Mouse (Mus musculus): ENCODE data around the gene Inpp5k. TPM values are rescaled to one million over a fixed set of nuclear protein-coding genes. Genes with fewer than 3 reads are reported as not detected.

The Inpp5k gene
- polyA plus RNA-seq, 1 experiment from 2014 or later = 26.0 TPM

- 58% methylated on average over 4 of the region's 4 CpGs for WGBS
- Histone ChIP-seq H3K27me3 (no peaks in the 10 kb centered on the region), H3K36me3 (no peaks in the 10 kb centered on the region), H3K27ac (peak overlapping the region; percentile 77), H3K4me1 (peaks cover 41% of the 10 kb centered on the region), H3K4me2 (no peak overlapping the region), H3K9ac (no peak overlapping the region), H3K9me3 (no peaks in the 10 kb centered on the region), H3K4me3 (no peak overlapping the region)
- no peak for ATAC-seq (ENCODE audit: borderline replicate concordance, extremely low read depth, low FRiP score, low TSS enrichment)
These were observed 18.4 kb downstream of the Inpp5k start for GRCm38 (mm10) chr11:75649155-75649561.

GRCm38 (mm10) chr11:75650311-75650710, 19.5 kb downstream of the Inpp5k start, which contains the start of gene Myo1c:
Gene Myo1c (plus strand): TSS chr11:75650504.
- Histone ChIP-seq H3K36me3 (no peaks in the 10 kb centered on the region), H3K9ac (peak within 1 kb of the TSS; percentile 81), H3K4me3 (peak within 1 kb of the TSS; percentile 77), H3K27me3 (no peaks in the 10 kb centered on the region), H3K4me2 (peak within 1 kb of the TSS; percentile 90), H3K9me3 (no peaks in the 10 kb centered on the region), H3K27ac (peak within 1 kb of the TSS; percentile 98), H3K4me1 (peaks cover 52% of the 10 kb centered on the region)
- no peak for ATAC-seq (ENCODE audit: borderline replicate concordance, extremely low read depth, low FRiP score, low TSS enrichment)
- 69% methylated on average over 7 of the region's 7 CpGs for WGBS

- 40% methylated on average over 13 of the region's 13 CpGs for WGBS
These were observed 20.2 kb downstream of the Inpp5k start for GRCm38 (mm10) chr11:75650958-75651425.

GRCm38 (mm10) chr11:75651426-75652221, 20.8 kb downstream of the Inpp5k start:
- H3K4me1 ChIP-seq = peaks cover 61% of the 10 kb centered on the region
- peak overlapping the region; percentile 98 for H3K27ac ChIP-seq
- peak overlapping the region; percentile 81 for H3K9ac ChIP-seq
- no peaks in the 10 kb centered on the region for H3K27me3 ChIP-seq
- peak overlapping the region; percentile 77 for H3K4me3 ChIP-seq
- H3K9me3 ChIP-seq = no peaks in the 10 kb centered on the region
- H3K4me2 ChIP-seq = peak overlapping the region; percentile 90
- WGBS = under 1% methylated on average over 53 of the region's 54 CpGs
- ATAC-seq (ENCODE audit: borderline replicate concordance, extremely low read depth, low FRiP score, low TSS enrichment) = peak; percentile 73
- no peaks in the 10 kb centered on the region for H3K36me3 ChIP-seq

More at GRCm38 (mm10) chr11:75650958-75651425, 20.2 kb downstream of the Inpp5k start:
- peak overlapping the region; percentile 81 for H3K9ac ChIP-seq
- H3K27me3 ChIP-seq = no peaks in the 10 kb centered on the region
- H3K9me3 ChIP-seq = no peaks in the 10 kb centered on the region
- no peaks in the 10 kb centered on the region for H3K36me3 ChIP-seq
- H3K4me1 ChIP-seq = peaks cover 55% of the 10 kb centered on the region
- H3K4me2 ChIP-seq = peak overlapping the region; percentile 90
- ATAC-seq (ENCODE audit: borderline replicate concordance, extremely low read depth, low FRiP score, low TSS enrichment) = no peak
- peak overlapping the region; percentile 98 for H3K27ac ChIP-seq
- H3K4me3 ChIP-seq = peak overlapping the region; percentile 77

- Histone ChIP-seq H3K4me1 (peaks cover 69% of the 10 kb centered on the region), H3K27me3 (no peaks in the 10 kb centered on the region), H3K27ac (peak overlapping the region; percentile 98), H3K36me3 (no peaks in the 10 kb centered on the region), H3K9ac (peak overlapping the region; percentile 81), H3K4me2 (peak overlapping the region; percentile 90), H3K4me3 (peak overlapping the region; percentile 77), H3K9me3 (no peaks in the 10 kb centered on the region)
- WGBS = 25% methylated on average over 20 of the region's 20 CpGs
- ATAC-seq (ENCODE audit: borderline replicate concordance, extremely low read depth, low FRiP score, low TSS enrichment) = no peak
These were observed 21.6 kb downstream of the Inpp5k start for GRCm38 (mm10) chr11:75652222-75652941.

DNA sequence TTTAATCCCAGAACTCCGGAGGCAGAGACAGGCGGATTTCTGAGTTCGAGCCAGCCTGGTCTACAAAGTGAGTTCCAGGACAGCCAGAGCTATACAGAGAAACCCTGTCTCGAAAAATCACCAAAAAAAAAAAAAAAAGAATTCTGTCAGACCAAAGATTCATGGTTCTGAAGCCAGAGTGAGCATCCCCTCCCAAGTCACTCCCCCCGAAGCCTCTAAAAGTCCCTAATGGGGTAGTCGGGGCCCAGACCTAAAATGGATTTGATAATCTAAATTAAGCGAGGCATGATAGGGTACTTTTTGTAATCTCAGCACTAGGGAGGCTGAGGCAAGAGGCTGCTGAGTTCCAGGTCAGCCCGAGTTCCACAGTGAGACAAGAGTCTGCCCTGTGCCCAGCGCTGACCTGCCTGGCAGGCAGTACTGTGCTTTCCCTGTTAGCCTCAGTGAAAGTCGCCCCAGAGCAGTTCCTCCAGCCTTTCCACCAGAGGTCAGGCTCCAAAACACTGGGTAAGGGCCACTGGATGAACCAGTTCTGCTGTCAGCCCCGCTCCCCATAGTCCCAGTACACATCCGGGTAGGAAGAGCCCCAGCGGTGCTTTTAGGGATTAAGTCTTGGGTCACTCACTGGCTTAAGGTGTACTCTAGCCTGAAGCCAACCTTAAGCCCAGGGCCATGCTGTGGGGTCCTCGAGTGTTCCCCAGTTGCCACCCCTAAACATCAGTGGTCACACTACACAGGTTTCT, 22.3 kb downstream of the Inpp5k start:
- Histone ChIP-seq H3K27ac (peak overlapping the region; percentile 93), H3K9ac (peak overlapping the region; percentile 81), H3K9me3 (no peaks in the 10 kb centered on the region), H3K4me1 (peaks cover 70% of the 10 kb centered on the region), H3K27me3 (no peaks in the 10 kb centered on the region), H3K4me2 (peak overlapping the region; percentile 90), H3K36me3 (peaks cover 5% of the 10 kb centered on the region), H3K4me3 (peak overlapping the region; percentile 77)
- ATAC-seq (ENCODE audit: borderline replicate concordance, extremely low read depth, low FRiP score, low TSS enrichment) = no peak
- WGBS = 29% methylated on average over 14 of the region's 14 CpGs

GRCm38 (mm10) chr11:75653781-75654470, 23.1 kb downstream of the Inpp5k start:
- peak overlapping the region; percentile 57 for H3K9ac ChIP-seq
- peaks cover 68% of the 10 kb centered on the region for H3K4me1 ChIP-seq

DNA sequence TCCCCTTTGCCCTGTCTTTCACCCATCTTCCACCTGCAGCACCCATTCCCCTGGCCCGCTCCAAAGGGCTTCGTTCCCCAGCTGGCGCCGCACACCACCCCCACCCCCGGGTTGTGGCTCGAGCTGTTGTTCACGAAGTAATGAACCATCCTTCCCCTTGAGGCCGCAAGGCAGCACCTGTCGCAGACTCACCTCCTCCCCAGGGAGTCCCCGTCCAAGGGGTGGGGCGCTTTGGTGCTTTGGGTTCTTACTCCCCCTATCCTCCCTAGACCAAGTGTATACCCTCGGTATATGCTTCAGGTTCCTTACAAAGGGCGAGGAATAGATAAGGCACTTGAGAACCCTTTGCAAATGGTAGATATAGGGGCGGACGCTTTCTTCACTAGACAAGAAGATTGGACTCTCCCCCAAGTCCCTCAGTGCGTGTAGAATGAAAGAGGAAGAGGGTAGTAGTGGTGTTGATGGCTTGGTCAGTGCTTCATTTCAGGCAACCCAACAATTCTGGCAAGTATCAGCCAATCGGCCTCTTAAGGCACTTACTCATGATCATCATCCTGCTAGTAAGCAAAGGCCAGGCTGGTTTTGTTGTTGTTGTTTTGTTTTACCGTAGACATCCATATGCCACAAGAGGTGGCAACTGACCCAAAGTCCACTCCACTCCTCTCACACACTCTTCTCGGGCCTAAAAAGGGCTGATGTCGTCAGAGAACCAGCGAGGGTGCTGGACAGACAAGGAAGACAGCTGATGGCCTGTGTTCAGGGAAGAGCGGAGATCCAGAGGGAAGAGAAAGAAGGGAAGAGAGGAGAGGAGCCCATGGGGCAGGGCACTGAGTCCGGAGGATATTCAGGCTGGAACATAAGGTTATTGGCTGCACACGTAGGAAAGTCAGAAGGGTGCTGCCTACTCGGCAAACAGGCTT, 23.9 kb downstream of the Inpp5k start:
- peak overlapping the region; percentile 90 for H3K4me2 ChIP-seq
- no peak for ATAC-seq (ENCODE audit: borderline replicate concordance, extremely low read depth, low FRiP score, low TSS enrichment)
- peaks cover 60% of the 10 kb centered on the region for H3K4me1 ChIP-seq
- H3K36me3 ChIP-seq = peaks cover 16% of the 10 kb centered on the region
- WGBS = 44% methylated on average over 25 of the region's 25 CpGs
- no peak overlapping the region; the same call in 1 of the 2 replicates for H3K9ac ChIP-seq
- H3K9me3 ChIP-seq = no peaks in the 10 kb centered on the region
- H3K27ac ChIP-seq = peak overlapping the region; percentile 93
- peak overlapping the region; percentile 77 for H3K4me3 ChIP-seq
- H3K27me3 ChIP-seq = no peaks in the 10 kb centered on the region

More at GRCm38 (mm10) chr11:75653781-75654470, 23.1 kb downstream of the Inpp5k start:
- Histone ChIP-seq H3K4me3 (peak overlapping the region; percentile 77), H3K27ac (peak overlapping the region; percentile 93), H3K4me2 (peak overlapping the region; percentile 90), H3K27me3 (no peaks in the 10 kb centered on the region), H3K9me3 (no peaks in the 10 kb centered on the region), H3K36me3 (peaks cover 10% of the 10 kb centered on the region)
- ATAC-seq (ENCODE audit: borderline replicate concordance, extremely low read depth, low FRiP score, low TSS enrichment) = peak; percentile 62
- 1% methylated on average over 43 of the region's 45 CpGs for WGBS

DNA sequence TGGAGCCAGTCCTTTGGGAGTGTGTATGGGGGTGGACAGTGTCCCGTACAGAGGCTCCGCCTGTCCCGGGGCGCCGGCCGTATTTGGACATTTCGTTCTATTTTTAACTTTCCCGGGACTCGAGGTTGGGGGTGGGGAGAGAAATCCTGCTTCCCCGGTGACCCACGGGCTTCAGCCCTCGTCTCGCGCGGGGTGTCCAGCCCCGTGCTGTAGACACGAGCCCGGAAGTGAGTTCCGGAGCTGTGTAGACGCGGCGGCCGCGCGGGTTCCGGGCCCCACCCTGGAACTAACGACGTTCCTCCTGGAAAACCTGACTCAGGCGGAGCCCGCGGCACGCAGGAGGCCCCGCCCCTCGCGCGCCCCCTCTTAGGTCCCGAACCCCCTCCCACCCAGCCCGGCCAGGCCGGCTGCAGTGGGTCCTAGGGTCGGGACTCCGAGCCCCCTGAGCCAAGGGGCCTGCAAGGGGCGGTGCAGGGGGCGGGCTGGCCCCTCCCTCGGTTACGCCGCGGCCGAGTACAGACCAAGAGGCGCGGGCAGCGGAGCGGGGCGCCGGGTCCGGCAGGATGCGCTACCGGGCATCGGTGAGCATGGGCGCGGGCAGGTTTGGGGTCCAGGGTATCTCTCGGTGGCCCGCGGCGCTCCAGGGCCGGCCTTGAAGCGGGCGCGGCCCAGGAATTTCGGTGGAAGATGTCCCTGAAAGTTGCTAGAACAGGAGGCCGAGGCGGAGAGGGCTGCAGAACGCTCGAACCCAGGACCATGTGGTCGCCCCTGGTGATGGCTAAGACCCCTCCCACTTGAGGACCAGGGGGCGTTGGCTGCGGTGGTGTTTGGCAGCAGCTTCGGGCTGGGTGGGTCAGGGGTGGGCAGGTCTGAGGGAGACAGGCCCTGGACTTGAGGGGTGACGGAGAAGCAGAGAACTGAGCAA, 25.1 kb downstream of the Inpp5k start:
- Histone ChIP-seq H3K9me3 (no peaks in the 10 kb centered on the region), H3K27ac (peak overlapping the region; percentile 93), H3K4me1 (peaks cover 51% of the 10 kb centered on the region), H3K9ac (peak overlapping the region; percentile 74), H3K36me3 (peaks cover 28% of the 10 kb centered on the region), H3K27me3 (no peaks in the 10 kb centered on the region), H3K4me2 (peak overlapping the region; percentile 90), H3K4me3 (peak overlapping the region; percentile 74)
- WGBS = under 1% methylated on average over 76 of the region's 78 CpGs
- peak; percentile 51 for ATAC-seq (ENCODE audit: borderline replicate concordance, extremely low read depth, low FRiP score, low TSS enrichment)
